ENCODE assay signal across 9 mouse cellular contexts in the genomic region with DNA sequence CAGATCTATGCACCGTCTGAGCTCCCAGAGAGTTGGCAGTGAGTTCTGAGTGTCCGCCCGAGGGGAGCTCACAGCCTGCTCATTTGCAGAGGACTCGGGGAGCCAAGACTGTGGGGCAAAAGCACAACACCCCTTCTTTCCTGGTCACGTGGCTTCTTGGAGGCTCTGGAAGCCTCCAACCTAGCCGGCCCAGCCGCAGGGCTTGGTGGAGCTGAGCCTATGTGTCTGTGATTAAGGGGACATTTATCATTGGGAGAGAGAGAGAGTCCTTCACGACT.
DNase-seq lines count a peak whose midpoint lies in the region; ATAC-seq lines count a peak whose summit lies in the region.
"Had no signal": no experiment of that assay in that cellular context is flagged by ENCODE, and none has a peak within 500 bp of the region (broad histone marks: within the 10 kb centered on the region; RNA-seq: fewer than 3 reads in every experiment).

No protein-coding gene starts in this region.

- H3K9ac ChIP-seq in kidney, embryonic 15.5 days = no peak overlapping the region
- no peak overlapping the region for H3K9ac ChIP-seq in hindbrain, embryonic 15.5 days
- no peak overlapping the region for H3K9ac ChIP-seq in neural tube, embryonic 15.5 days (replicated peaks)
- H3K9ac ChIP-seq: liver, postnatal 0 days had no signal

- H3K4me3 ChIP-seq in kidney, embryonic 15.5 days (replicated peaks) = peak overlapping the region; percentile 8; the same call in 1 of the 2 replicates
- H3K4me3 ChIP-seq in forebrain, embryonic 10.5 days = peak overlapping the region; percentile 27
- no peak overlapping the region for H3K4me3 ChIP-seq in hindbrain, embryonic 15.5 days
- no peak overlapping the region for H3K4me3 ChIP-seq in neural tube, embryonic 15.5 days (replicated peaks)

- peaks cover 14% of the 10 kb centered on the region for H3K4me1 ChIP-seq in kidney, embryonic 15.5 days
- H3K4me1 ChIP-seq in forebrain, embryonic 10.5 days = peaks cover 46% of the 10 kb centered on the region
- peaks cover 25% of the 10 kb centered on the region for H3K4me1 ChIP-seq in hindbrain, embryonic 15.5 days (replicated peaks)
- peaks cover 29% of the 10 kb centered on the region for H3K4me1 ChIP-seq in neural tube, embryonic 15.5 days

- no peak for DNase-seq in kidney, adult 11 months
- no peak for DNase-seq in forebrain, embryonic 10.5 days (ENCODE audit: extremely low spot score, low spot score)
- DNase-seq in embryo, embryonic 10.5 days (ENCODE audit: low spot score) = no peak
- DNase-seq in spleen, adult 18-20 months = no peak
- DNase-seq: liver, postnatal 0 days; right cerebral cortex, postnatal 4 days had no signal

- no peak overlapping the region for H3K27ac ChIP-seq in kidney, embryonic 15.5 days
- peak overlapping the region; percentile 82 for H3K27ac ChIP-seq in forebrain, embryonic 10.5 days
- 0 out of 2 replicates have a peak overlapping the region, but pooled peaks have one; percentile 43 for H3K27ac ChIP-seq in hindbrain, embryonic 15.5 days (replicated peaks)
- H3K27ac ChIP-seq in neural tube, embryonic 15.5 days (replicated peaks) = peak overlapping the region; percentile 65

- WGBS in kidney, embryonic 15.5 days = 21% methylated on average over 8 of the region's 8 CpGs
- WGBS in forebrain, embryonic 10.5 days = 35% methylated on average over 8 of the region's 8 CpGs
- WGBS in hindbrain, embryonic 15.5 days = 22% methylated on average over 8 of the region's 8 CpGs
- 25% methylated on average over 8 of the region's 8 CpGs for WGBS in neural tube, embryonic 15.5 days

- ATAC-seq in kidney, embryonic 15.5 days (replicated peaks; ENCODE audit: low FRiP score) = no peak
- no peak for ATAC-seq in hindbrain, embryonic 15.5 days (ENCODE audit: low FRiP score, low read depth)
- ATAC-seq in neural tube, embryonic 15.5 days (ENCODE audit: low FRiP score) = peak; percentile 9; the same call in 1 of the 2 replicates
- ATAC-seq: liver, postnatal 0 days had no signal

- peaks cover 32% of the 10 kb centered on the region for H3K27me3 ChIP-seq in kidney, embryonic 15.5 days
- peaks cover 34% of the 10 kb centered on the region for H3K27me3 ChIP-seq in forebrain, embryonic 10.5 days (ENCODE audit: poor library complexity, severe bottlenecking)
- no peaks in the 10 kb centered on the region for H3K27me3 ChIP-seq in hindbrain, embryonic 15.5 days
- no peaks in the 10 kb centered on the region for H3K27me3 ChIP-seq in neural tube, embryonic 15.5 days (replicated peaks)

- no peaks in the 10 kb centered on the region for H3K36me3 ChIP-seq in kidney, embryonic 15.5 days
- no peaks in the 10 kb centered on the region for H3K36me3 ChIP-seq in forebrain, embryonic 10.5 days (replicated peaks)
- no peaks in the 10 kb centered on the region for H3K36me3 ChIP-seq in hindbrain, embryonic 15.5 days
- no peaks in the 10 kb centered on the region for H3K36me3 ChIP-seq in neural tube, embryonic 15.5 days

- H3K4me2 ChIP-seq in kidney, embryonic 15.5 days = peak overlapping the region; percentile 47
- H3K4me2 ChIP-seq in hindbrain, embryonic 15.5 days = peak overlapping the region; percentile 40
- H3K4me2 ChIP-seq in neural tube, embryonic 15.5 days = peak overlapping the region; percentile 39

- H3K9me3 ChIP-seq in kidney, embryonic 15.5 days (replicated peaks) = no peaks in the 10 kb centered on the region
- 0 out of 2 replicates have a peak, but pooled peaks cover 3% of the 10 kb centered on the region for H3K9me3 ChIP-seq in forebrain, embryonic 10.5 days
- H3K9me3 ChIP-seq in hindbrain, embryonic 15.5 days = no peaks in the 10 kb centered on the region
- H3K9me3 ChIP-seq in neural tube, embryonic 15.5 days (replicated peaks) = no peaks in the 10 kb centered on the region

Comparison
In these comparisons a context has a peak if more than half of its experiments do, and no peak if none do; other contexts are left out.
1. H3K4me3 ChIP-seq: peak in kidney, embryonic 15.5 days (single experiment) and forebrain, embryonic 10.5 days (single experiment); none in hindbrain, embryonic 15.5 days (single experiment) and neural tube, embryonic 15.5 days (single experiment).
2. Peak in every context shown above with its lines, with median percentiles within 50 percentile points of each other: H3K4me2 ChIP-seq.